Mouse (Mus musculus): Measurements from ENCODE around the gene Zfp346.

Zfp346 gene

GRCm38 (mm10) chr13:55152621-55153415 lies 47.7 kb downstream of the Zfp346 start, which contains the start of gene Fgfr4:
Gene Fgfr4, plus strand, starts transcription at chr13:55152640.
- DNase-seq (ENCODE audit: low spot score), result peak; percentile 71

- no peak for DNase-seq (ENCODE audit: low spot score)
These were observed 48.8 kb downstream of the Zfp346 start for GRCm38 (mm10) chr13:55153951-55154350.

- no peak for DNase-seq (ENCODE audit: low spot score)
These were observed 57.3 kb downstream of the Zfp346 start for GRCm38 (mm10) chr13:55162365-55162764.

- no peak for DNase-seq (ENCODE audit: low spot score)
These were observed 58.4 kb downstream of the Zfp346 start for GRCm38 (mm10) chr13:55163553-55163952.

- DNase-seq (ENCODE audit: low spot score), result no peak
These were observed 60.8 kb downstream of the Zfp346 start for GRCm38 (mm10) chr13:55165831-55166339.

- no peak for DNase-seq (ENCODE audit: low spot score)
These were observed 62.0 kb downstream of the Zfp346 start for GRCm38 (mm10) chr13:55166806-55167725.

GRCm38 (mm10) chr13:55167798-55168197 lies 62.7 kb downstream of the Zfp346 start:
- no peak for DNase-seq (ENCODE audit: low spot score)

GRCm38 (mm10) chr13:55168255-55168654 lies 63.1 kb downstream of the Zfp346 start:
- no peak for DNase-seq (ENCODE audit: low spot score)

GRCm38 (mm10) chr13:55168958-55169369 lies 63.9 kb downstream of the Zfp346 start:
- no peak for DNase-seq (ENCODE audit: low spot score)

GRCm38 (mm10) chr13:55171517-55172335 lies 66.6 kb downstream of the Zfp346 start:
- peak; percentile 57 for DNase-seq (ENCODE audit: low spot score)

- DNase-seq (ENCODE audit: low spot score), result no peak
These were observed 67.2 kb downstream of the Zfp346 start for GRCm38 (mm10) chr13:55172336-55172770.

- DNase-seq (ENCODE audit: low spot score), result no peak
These were observed 69.2 kb downstream of the Zfp346 start for GRCm38 (mm10) chr13:55174347-55174746.

- DNase-seq (ENCODE audit: low spot score), result no peak
These were observed 71.2 kb downstream of the Zfp346 start for GRCm38 (mm10) chr13:55176265-55176664.

GRCm38 (mm10) chr13:55177903-55178496 lies 72.9 kb downstream of the Zfp346 start:
- DNase-seq (ENCODE audit: low spot score), result no peak

- peak; percentile 90 for DNase-seq (ENCODE audit: low spot score)
These were observed 73.4 kb downstream of the Zfp346 start for GRCm38 (mm10) chr13:55178556-55178955.

- no peak for DNase-seq (ENCODE audit: low spot score)
These were observed 74.5 kb downstream of the Zfp346 start for GRCm38 (mm10) chr13:55179591-55179990.

GRCm38 (mm10) chr13:55181786-55182172 lies 76.7 kb downstream of the Zfp346 start:
- no peak for DNase-seq (ENCODE audit: low spot score)

- DNase-seq (ENCODE audit: low spot score), result peak; percentile 85
These were observed 77.2 kb downstream of the Zfp346 start for GRCm38 (mm10) chr13:55182173-55182894.

- no peak for DNase-seq (ENCODE audit: low spot score)
These were observed 78.3 kb downstream of the Zfp346 start for GRCm38 (mm10) chr13:55183382-55183781.
